Mouse (Mus musculus): ENCODE results near the gene Kat8.

- no peak for TF ChIP-seq CTCF (conservative IDR thresholded peaks at IDR 0.05; ENCODE audit: insufficient read depth, insufficient read length, low read depth, low read length)
- TF ChIP-seq POLR2A (IDR thresholded peaks at IDR 0.05; ENCODE audit: low read depth, low read length): no peak
These were observed 17.8 kb upstream of the Kat8 start for GRCm38 (mm10) chr7:127894480-127894879.

Measured in kidney, adult 2 months (tissue).